Mouse (Mus musculus): ENCODE measurements around the gene Lrr1. TPM values are rescaled to one million over a fixed set of nuclear protein-coding genes. Genes with fewer than 3 reads are reported as not detected.

Lrr1 gene
- polyA plus RNA-seq (2012; rRNA removed; ENCODE audit: low replicate concordance) = 0.91 TPM in 1 of 2 replicates, not detected in the other

DNA sequence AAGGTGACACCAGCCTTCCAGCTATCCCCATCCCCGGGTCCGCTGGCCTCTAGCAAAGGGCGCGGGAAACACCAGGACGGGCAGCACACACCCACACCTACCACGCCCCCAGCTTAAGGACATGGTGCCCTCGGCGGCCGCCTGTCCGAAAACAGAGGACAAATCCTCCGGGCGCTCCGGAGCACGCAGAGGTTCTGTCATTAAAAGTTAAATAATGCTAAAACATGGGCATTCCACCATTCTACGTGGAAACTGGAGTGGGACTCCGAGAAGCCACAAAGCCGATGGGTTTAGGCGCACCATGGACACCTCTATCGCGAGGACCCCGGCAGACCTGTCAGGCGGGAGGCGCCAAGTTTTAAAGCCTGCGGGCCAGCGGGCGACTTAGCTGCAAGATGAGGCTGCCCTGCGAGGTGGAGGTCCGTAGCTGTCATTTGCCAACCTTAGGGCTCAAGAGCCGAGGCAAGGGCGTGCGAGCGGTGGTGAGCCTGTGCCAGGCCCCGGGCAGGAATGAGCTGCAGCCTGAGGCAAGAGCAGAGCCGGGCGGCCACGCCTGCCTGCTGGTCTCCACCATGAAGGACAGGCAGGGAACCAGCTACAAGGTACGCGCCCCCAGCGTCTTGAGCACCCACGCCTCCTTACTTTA, at the start of gene Lrr1:
TSS of gene Lrr1 (plus strand) at position 354 of the 646 bp plus-strand sequence.

GRCm38 (mm10) chr12:69158765-69159577, 9.6 kb upstream of the Lrr1 start, which contains the start of gene Rps29:
Gene Rps29 (minus strand): TSS chr12:69159186.

DNA sequence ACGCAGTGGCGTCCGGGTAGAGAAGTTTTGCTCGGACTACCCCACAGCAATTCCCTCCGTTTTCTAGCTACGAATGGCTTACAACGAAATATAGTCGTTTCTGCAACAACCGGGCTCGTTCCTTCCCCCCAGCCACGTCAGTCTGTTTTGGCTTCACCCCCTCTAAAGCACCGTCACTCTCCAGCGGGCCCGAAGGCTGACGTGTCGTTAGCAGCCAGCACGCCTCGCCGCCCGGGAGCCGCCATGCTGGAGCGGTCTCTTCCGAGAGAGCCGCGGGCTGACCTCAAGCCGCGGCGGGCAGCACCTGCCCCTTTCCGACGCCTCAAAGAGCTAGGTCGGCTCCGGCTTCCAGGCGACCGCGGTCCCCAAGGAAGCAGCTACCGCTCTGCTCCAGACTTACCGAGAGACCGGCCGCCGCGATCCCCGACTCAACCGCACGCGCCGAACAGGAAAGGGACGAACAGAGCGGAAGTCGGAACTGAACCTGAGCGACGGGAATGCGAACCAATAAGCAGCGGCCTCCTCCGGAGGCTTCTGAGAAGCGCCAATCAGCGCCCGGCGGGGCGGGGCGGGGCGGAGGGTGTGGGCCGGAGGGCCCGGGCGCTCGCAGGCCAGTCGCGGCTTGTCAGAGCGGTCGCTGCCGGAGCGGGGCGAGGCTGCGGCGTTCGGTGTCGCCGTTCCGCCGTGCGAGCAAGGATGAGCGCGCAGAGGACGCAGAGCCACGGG, 15.1 kb downstream of the Lrr1 start, which contains the start of the genes Rpl36al and Mgat2:
TSS of gene Rpl36al (minus strand) at position 501 of the 726 bp plus-strand sequence.
TSS of gene Mgat2 (plus strand) at position 575 of the 726 bp plus-strand sequence.

DNA sequence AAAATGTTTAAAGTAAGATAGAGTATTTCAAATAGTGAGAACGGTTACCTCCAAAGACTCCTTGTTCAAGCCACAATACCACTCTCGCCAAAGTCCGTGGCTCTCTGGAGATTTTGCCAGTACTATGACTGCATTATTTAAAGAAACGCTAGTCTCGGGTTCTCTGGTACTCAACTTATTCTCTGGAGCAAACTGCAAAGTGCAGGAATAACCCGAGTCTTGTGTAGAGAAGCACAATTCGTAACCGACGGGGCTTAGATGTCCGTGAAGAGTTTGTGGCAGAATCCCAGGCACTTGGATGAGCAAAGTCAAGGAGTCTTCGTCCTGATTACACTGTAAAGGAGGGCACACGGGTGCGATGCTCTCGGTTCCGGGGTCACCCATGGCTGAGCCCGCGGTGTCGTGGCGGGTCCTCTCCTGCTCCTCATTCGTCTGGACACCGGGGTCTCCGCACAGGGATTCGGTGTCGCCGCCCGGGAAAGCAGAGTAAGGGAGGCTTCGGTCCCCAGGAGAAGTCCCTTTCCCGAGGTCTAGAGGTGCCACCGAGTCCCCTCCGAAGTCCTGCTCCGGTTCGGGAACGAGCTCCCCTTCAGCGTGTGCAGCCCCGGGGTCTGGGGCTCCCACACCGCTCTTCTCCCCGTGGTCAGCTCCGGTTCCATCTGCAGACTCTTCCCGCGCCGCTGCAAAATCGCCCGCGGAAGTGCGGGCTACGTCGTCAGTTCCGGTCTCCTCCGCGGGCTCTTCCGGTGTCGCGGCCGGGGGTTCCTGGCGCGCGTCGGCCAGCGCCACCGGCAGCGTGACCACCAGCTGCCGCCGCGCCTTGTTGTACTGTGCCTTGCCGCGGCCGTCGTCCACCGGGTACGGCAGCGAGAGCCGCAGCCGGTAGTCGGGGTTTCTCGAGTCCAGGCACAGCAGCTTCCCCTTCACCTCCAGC, 28.1 kb downstream of the Lrr1 start, which contains the start of gene Gm49383:
TSS of gene Gm49383 (minus strand) at position 661 of the 934 bp plus-strand sequence.

DNA sequence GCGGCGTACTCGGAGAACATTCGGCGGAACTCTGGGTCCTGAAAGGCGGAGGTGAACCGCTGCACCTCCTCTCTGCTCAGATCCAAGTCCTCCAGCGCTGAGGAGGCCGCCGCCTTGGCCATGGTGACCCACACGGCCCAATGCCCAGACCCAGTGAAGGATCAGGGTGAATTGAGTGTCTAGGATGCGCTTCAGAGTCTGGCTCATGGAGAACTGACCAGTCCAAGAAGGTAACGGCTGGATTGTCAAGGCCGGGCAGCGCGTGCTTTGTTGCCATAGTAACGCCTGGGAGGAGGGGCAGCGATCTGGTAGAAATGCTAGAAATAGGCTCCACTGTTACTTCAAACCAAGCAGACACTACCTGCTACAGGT, 29.5 kb downstream of the Lrr1 start, which contains the start of gene Dnaaf2:
TSS of gene Dnaaf2 (minus strand) at position 266 of the 372 bp plus-strand sequence.

GRCm38 (mm10) chr12:69204052-69204833, 35.6 kb downstream of the Lrr1 start, which contains the start of gene Gm49384:
Gene Gm49384 (minus strand): TSS chr12:69204267.

DNA sequence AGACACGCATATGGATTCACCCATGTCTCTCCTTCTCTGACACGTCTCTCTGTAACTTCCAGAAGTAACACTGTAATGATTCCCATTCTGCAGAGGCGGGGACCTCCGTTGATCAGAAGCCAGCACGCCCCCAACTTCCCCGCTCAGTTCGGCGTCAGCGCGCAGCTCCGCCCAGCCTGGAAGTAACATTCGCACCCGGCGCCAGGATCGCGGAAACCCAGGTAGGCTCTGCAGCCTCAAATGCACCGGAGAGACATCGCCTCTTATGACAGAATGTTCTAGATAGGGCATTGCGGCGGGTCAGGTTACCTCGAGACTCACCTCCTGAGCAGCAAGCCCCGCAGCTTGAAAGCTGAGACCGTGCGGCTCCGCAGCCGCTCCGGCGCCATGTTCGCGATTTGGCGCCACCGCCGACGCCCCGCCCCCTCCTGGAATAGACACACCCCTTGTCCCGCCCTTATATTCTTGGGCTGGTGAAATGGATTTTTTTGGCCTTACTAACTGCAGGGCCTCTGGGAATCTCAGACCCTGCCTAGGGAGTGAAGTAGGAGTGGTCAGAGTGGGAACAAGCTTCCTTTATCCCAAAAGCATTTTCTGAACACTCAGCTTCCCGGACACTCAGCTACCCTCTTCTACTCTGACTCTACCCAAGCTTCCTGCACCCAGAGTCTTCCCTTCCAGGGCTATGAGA, 59.3 kb downstream of the Lrr1 start, which contains the start of gene Pole2:
TSS of gene Pole2 (minus strand) at position 420 of the 691 bp plus-strand sequence.

Other genes with a start within 250 kb of the Lrr1 start
- gene Rps29, start 9.6 kb upstream of the Lrr1 start, polyA plus RNA-seq (2012; rRNA removed; ENCODE audit: low replicate concordance) = 1,164 and 1,779 TPM in 2 replicates
- 107 and 138 TPM in 2 replicates for gene Rpl36al, start 15.3 kb downstream of the Lrr1 start, polyA plus RNA-seq (2012; rRNA removed; ENCODE audit: low replicate concordance)
- gene Mgat2, start 15.3 kb downstream of the Lrr1 start, polyA plus RNA-seq (2012; rRNA removed; ENCODE audit: low replicate concordance) = 15.9 and 30.9 TPM in 2 replicates
- gene Gm49383, start 28.3 kb downstream of the Lrr1 start, polyA plus RNA-seq (2012; rRNA removed; ENCODE audit: low replicate concordance) = 1.7 and 2.8 TPM in 2 replicates
- 0.67 and 2.3 TPM in 2 replicates for gene Dnaaf2, start 29.6 kb downstream of the Lrr1 start, polyA plus RNA-seq (2012; rRNA removed; ENCODE audit: low replicate concordance)
- 0.20 and 1.2 TPM in 2 replicates for gene Gm49384, start 35.5 kb downstream of the Lrr1 start, polyA plus RNA-seq (2012; rRNA removed; ENCODE audit: low replicate concordance)
- 2.2 and 7.0 TPM in 2 replicates for gene Pole2, start 59.4 kb downstream of the Lrr1 start, polyA plus RNA-seq (2012; rRNA removed; ENCODE audit: low replicate concordance)
- gene Klhdc1, start 72.4 kb downstream of the Lrr1 start, polyA plus RNA-seq (2012; rRNA removed; ENCODE audit: low replicate concordance) = 3.7 and 6.2 TPM in 2 replicates
- 28.4 and 49.6 TPM in 2 replicates for gene Klhdc2, start 127.9 kb downstream of the Lrr1 start, polyA plus RNA-seq (2012; rRNA removed; ENCODE audit: low replicate concordance)
- gene Nemf, start 188.4 kb downstream of the Lrr1 start, polyA plus RNA-seq (2012; rRNA removed; ENCODE audit: low replicate concordance) = 5.2 and 6.9 TPM in 2 replicates
- gene Arf6, start 203.3 kb downstream of the Lrr1 start, polyA plus RNA-seq (2012; rRNA removed; ENCODE audit: low replicate concordance) = 60.8 and 111 TPM in 2 replicates
- 0.76 and 1.2 TPM in 2 replicates for gene Gm9887, start 203.6 kb downstream of the Lrr1 start, polyA plus RNA-seq (2012; rRNA removed; ENCODE audit: low replicate concordance)

Data from subcutaneous adipose tissue, adult 2 months (tissue).